Mouse (Mus musculus): ENCODE measurements around the gene Chrna3. TPM values are rescaled to one million over a fixed set of nuclear protein-coding genes. Genes with fewer than 3 reads are reported as not detected.

The Chrna3 gene
- polyA plus RNA-seq, 1 experiment, result 2.1 TPM

GRCm38 (mm10) chr9:55046764-55047163 is 20.4 kb upstream of the Chrna3 start:
- Histone ChIP-seq H3K4me1 (ENCODE audit: control insufficient read depth, insufficient read depth, low read length) (no peaks in the 10 kb centered on the region), H3K27ac (ENCODE audit: insufficient read depth, low read depth, low read length) (no peak overlapping the region), H3K36me3 (ENCODE audit: control insufficient read depth, insufficient read depth, low read length) (no peaks in the 10 kb centered on the region), H3K27me3 (replicated peaks; ENCODE audit: control insufficient read depth, insufficient read depth, low read length) (no peaks in the 10 kb centered on the region), H3K4me3 (ENCODE audit: insufficient read depth, low read depth, low read length) (no peak overlapping the region)
- WGBS, result 2% methylated on average over 3 of the region's 3 CpGs
- TF ChIP-seq POLR2A (IDR thresholded peaks at IDR 0.05; ENCODE audit: low read depth, low read length) (no peak), CTCF (conservative IDR thresholded peaks at IDR 0.05; ENCODE audit: insufficient read depth, insufficient read length, low read depth, low read length) (no peak)
- no peak for DNase-seq

GRCm38 (mm10) chr9:55045001-55045400 is 18.6 kb upstream of the Chrna3 start:
- no peak for DNase-seq
- no peak for TF ChIP-seq CTCF (conservative IDR thresholded peaks at IDR 0.05; ENCODE audit: insufficient read depth, insufficient read length, low read depth, low read length)
- TF ChIP-seq POLR2A (IDR thresholded peaks at IDR 0.05; ENCODE audit: low read depth, low read length), result no peak
- Histone ChIP-seq H3K4me3 (ENCODE audit: insufficient read depth, low read depth, low read length) (no peak overlapping the region), H3K36me3 (ENCODE audit: control insufficient read depth, insufficient read depth, low read length) (no peaks in the 10 kb centered on the region), H3K4me1 (ENCODE audit: control insufficient read depth, insufficient read depth, low read length) (no peaks in the 10 kb centered on the region), H3K27ac (ENCODE audit: insufficient read depth, low read depth, low read length) (no peak overlapping the region), H3K27me3 (replicated peaks; ENCODE audit: control insufficient read depth, insufficient read depth, low read length) (no peaks in the 10 kb centered on the region)
- 59% methylated on average over 2 of the region's 2 CpGs for WGBS

- Histone ChIP-seq H3K27ac (ENCODE audit: insufficient read depth, low read depth, low read length) (no peak overlapping the region), H3K36me3 (ENCODE audit: control insufficient read depth, insufficient read depth, low read length) (no peaks in the 10 kb centered on the region), H3K27me3 (replicated peaks; ENCODE audit: control insufficient read depth, insufficient read depth, low read length) (no peaks in the 10 kb centered on the region), H3K4me3 (ENCODE audit: insufficient read depth, low read depth, low read length) (no peak overlapping the region), H3K4me1 (ENCODE audit: control insufficient read depth, insufficient read depth, low read length) (no peaks in the 10 kb centered on the region)
- DNase-seq, result no peak
- 53% methylated on average over 8 of the region's 8 CpGs for WGBS
- no peak for TF ChIP-seq POLR2A (IDR thresholded peaks at IDR 0.05; ENCODE audit: low read depth, low read length)
- TF ChIP-seq CTCF (conservative IDR thresholded peaks at IDR 0.05; ENCODE audit: insufficient read depth, insufficient read length, low read depth, low read length), result no peak
These were observed 17.3 kb upstream of the Chrna3 start for GRCm38 (mm10) chr9:55043688-55044087.

GRCm38 (mm10) chr9:55041389-55041788 is 15.0 kb upstream of the Chrna3 start:
- TF ChIP-seq CTCF (conservative IDR thresholded peaks at IDR 0.05; ENCODE audit: insufficient read depth, insufficient read length, low read depth, low read length) (no peak), POLR2A (IDR thresholded peaks at IDR 0.05; ENCODE audit: low read depth, low read length) (no peak)
- no peak for DNase-seq
- Histone ChIP-seq H3K4me1 (ENCODE audit: control insufficient read depth, insufficient read depth, low read length) (no peaks in the 10 kb centered on the region), H3K36me3 (ENCODE audit: control insufficient read depth, insufficient read depth, low read length) (no peaks in the 10 kb centered on the region), H3K27ac (ENCODE audit: insufficient read depth, low read depth, low read length) (no peak overlapping the region), H3K4me3 (ENCODE audit: insufficient read depth, low read depth, low read length) (no peak overlapping the region), H3K27me3 (replicated peaks; ENCODE audit: control insufficient read depth, insufficient read depth, low read length) (no peaks in the 10 kb centered on the region)
- WGBS, result 82% methylated on average over 2 of the region's 2 CpGs

- no peak for DNase-seq
- Histone ChIP-seq H3K27me3 (replicated peaks; ENCODE audit: control insufficient read depth, insufficient read depth, low read length) (no peaks in the 10 kb centered on the region), H3K4me1 (ENCODE audit: control insufficient read depth, insufficient read depth, low read length) (no peaks in the 10 kb centered on the region), H3K27ac (ENCODE audit: insufficient read depth, low read depth, low read length) (no peak overlapping the region), H3K4me3 (ENCODE audit: insufficient read depth, low read depth, low read length) (no peak overlapping the region), H3K36me3 (ENCODE audit: control insufficient read depth, insufficient read depth, low read length) (no peaks in the 10 kb centered on the region)
- 71% methylated on average over 5 of the region's 5 CpGs for WGBS
- TF ChIP-seq POLR2A (IDR thresholded peaks at IDR 0.05; ENCODE audit: low read depth, low read length), result no peak
- TF ChIP-seq CTCF (conservative IDR thresholded peaks at IDR 0.05; ENCODE audit: insufficient read depth, insufficient read length, low read depth, low read length), result no peak
These were observed 13.6 kb upstream of the Chrna3 start for GRCm38 (mm10) chr9:55039983-55040382.

GRCm38 (mm10) chr9:55038948-55039347 is 12.6 kb upstream of the Chrna3 start:
- H3K36me3 ChIP-seq (ENCODE audit: control insufficient read depth, insufficient read depth, low read length), result no peaks in the 10 kb centered on the region
- no peak for DNase-seq
- H3K27me3 ChIP-seq (replicated peaks; ENCODE audit: control insufficient read depth, insufficient read depth, low read length), result no peaks in the 10 kb centered on the region
- TF ChIP-seq POLR2A (IDR thresholded peaks at IDR 0.05; ENCODE audit: low read depth, low read length), result no peak
- TF ChIP-seq CTCF (conservative IDR thresholded peaks at IDR 0.05; ENCODE audit: insufficient read depth, insufficient read length, low read depth, low read length), result no peak
- no peaks in the 10 kb centered on the region for H3K4me1 ChIP-seq (ENCODE audit: control insufficient read depth, insufficient read depth, low read length)
- WGBS, result 61% methylated on average over 8 of the region's 8 CpGs
- no peak overlapping the region for H3K4me3 ChIP-seq (ENCODE audit: insufficient read depth, low read depth, low read length)
- no peak overlapping the region for H3K27ac ChIP-seq (ENCODE audit: insufficient read depth, low read depth, low read length)

- no peak overlapping the region for H3K27ac ChIP-seq (ENCODE audit: insufficient read depth, low read depth, low read length)
- DNase-seq, result no peak
- no peak for TF ChIP-seq POLR2A (IDR thresholded peaks at IDR 0.05; ENCODE audit: low read depth, low read length)
- TF ChIP-seq CTCF (conservative IDR thresholded peaks at IDR 0.05; ENCODE audit: insufficient read depth, insufficient read length, low read depth, low read length), result no peak
- H3K36me3 ChIP-seq (ENCODE audit: control insufficient read depth, insufficient read depth, low read length), result no peaks in the 10 kb centered on the region
- no peaks in the 10 kb centered on the region for H3K27me3 ChIP-seq (replicated peaks; ENCODE audit: control insufficient read depth, insufficient read depth, low read length)
- 68% methylated on average over 6 of the region's 6 CpGs for WGBS
- no peaks in the 10 kb centered on the region for H3K4me1 ChIP-seq (ENCODE audit: control insufficient read depth, insufficient read depth, low read length)
- no peak overlapping the region for H3K4me3 ChIP-seq (ENCODE audit: insufficient read depth, low read depth, low read length)
These were observed 5.2 kb upstream of the Chrna3 start for GRCm38 (mm10) chr9:55031435-55032167.
